Mouse (Mus musculus): ENCODE data around the gene Zdhhc19.

DNA sequence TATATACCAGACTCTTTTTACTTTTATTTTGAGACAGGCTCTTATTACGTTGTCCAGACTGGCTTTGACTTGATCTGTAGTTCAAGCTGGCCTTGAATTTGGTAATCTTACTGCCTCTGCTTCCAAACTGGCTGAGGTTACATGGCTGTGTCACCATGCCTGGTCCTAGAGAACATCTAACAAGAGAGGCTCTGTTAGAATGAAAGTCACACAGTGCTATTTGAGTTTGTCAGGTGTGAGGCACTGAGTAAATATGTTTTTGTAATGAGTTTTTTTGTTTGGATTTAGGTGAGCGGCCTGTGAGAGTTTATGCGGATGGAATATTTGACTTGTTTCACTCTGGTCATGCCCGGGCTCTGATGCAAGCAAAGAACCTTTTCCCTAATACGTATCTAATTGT is 34.4 kb upstream of the Zdhhc19 start:
- TF ChIP-seq CTCF (IDR thresholded peaks at IDR 0.05; ENCODE audit: extremely low read depth, insufficient read length, insufficient replicate concordance, low read depth, low read length) (no peak), POLR2A (IDR thresholded peaks at IDR 0.05; ENCODE audit: low read depth, low read length) (no peak)

Measured in small intestine, adult 2 months (tissue).